Mouse (Mus musculus) lung, postnatal 4 days (tissue): ENCODE results near the gene Bbx.

Experiments used
- DNase-seq, 2 experiments: peaks; one replicate each; pipeline ENCODE4 v3.0.0; 2021

Bbx gene

DNA sequence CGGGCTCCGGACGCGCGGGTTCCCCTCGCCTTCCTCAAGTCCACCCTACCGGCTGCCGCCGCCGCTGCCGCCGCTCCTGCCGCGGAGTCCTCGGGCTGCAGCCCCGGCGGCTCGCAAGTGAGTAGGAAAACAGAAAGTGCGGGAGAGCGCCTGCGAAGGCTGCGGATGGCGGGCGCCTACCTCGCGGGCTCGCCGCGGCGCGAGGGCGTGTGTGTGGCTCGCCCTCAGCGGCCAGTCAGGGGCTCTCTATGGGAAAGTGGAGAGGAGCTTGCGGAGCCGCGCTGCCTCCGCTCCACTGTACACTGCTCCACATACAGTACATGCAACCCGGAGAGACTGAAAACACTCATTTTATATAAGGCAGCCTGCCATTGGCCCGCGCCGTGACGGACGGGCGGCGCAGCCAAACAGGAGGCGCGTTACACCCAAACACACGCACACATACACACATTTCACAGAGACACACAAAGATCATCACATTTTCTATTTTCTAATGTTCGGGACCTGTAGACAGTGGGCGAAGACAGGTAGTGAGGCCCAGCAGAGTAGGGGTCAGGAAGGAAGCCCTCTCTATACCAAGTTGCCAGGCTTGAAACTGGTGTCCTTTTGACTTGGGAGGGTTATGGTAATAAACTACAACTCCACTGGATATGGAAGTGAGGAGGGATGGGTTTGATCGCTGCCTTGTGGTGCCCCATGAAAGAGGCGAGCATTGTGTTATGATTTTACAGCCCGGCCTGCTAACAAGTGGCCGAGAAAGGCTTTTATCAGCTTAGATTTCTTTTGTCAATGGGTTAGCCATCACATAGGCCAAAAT is at the start of gene Bbx:
TSS of gene Bbx (minus strand) at position 329 of the 817 bp plus-strand sequence.
- DNase-seq, result peak; percentile 97 to 98

DNA sequence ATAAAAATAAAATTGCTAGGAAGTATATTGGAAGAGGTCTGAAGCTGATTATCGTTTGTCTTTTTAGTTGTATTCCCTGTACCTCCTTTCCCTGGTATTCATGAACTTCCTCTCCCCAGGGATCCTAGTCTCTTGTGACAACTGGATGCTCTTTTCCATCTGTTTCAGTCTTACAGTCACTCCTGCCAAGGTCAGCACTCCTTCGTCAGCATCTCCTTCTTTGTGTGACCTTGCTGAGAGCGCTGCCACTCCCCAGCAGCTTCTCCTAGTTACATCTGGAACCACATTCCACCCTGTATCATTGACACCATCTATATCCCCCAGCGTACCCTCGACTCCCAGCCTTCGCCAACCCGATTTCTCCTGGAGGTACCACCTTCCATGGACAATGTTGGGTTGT is 49.7 kb upstream of the Bbx start:
- no peak for DNase-seq

DNA sequence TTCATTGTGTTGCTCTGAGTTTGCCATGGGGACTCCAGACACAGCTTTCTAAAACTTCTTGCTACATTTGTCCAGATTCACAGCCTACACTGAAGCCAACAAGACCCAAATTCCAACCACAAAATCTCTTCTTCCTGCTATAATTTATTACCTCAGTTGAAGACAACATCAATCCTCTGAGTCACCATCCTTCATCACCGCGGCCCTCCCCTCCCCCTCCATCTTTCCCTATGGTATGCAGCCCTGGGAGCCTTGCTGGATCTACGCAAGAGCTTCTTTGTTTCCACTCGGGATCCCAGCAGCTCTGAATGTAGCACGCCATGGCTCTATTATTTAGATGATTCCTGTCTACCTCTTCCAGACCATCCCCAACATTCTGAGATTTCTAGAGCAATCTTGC is 49.2 kb upstream of the Bbx start:
- no peak for DNase-seq

DNA sequence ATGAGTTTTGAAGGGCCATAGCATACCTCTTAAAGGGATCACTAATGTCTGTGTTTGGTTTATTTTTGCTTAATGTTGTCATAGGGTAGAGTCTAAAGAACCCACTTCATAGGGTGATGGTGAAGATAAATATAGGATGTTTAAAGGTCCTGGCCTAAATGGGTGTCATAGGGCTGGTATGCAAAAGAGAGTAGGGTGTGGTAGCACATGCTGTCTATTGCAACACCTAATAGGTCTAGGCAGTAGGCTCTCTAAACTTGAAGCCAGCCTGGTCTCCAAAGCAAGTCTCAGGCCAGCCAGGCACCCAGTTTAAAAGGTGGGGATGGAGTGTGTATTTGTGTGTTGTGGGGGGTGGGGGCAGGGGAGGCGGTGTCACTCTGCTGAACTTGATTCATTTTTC is 46.5 kb upstream of the Bbx start:
- DNase-seq, result no peak

DNA sequence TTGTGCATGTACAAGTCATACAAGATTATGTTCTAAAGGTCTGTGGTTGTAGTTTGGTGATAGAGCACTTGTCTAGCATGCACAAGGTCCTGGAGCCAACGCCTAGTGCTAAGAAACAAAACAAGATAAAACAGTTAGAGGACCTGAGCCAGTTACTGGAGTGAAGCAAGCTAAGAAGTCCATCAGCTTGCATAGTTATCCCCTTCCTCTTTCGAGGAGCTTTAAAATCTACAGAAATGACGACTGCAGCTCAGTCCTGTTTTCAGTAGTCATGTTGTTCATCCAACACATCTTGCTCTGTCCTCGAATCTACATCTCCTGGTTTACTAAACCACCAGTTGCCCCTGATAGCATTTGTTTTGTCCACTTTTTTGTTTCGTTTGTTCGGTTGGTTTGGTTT is 45.4 kb upstream of the Bbx start:
- no peak for DNase-seq

DNA sequence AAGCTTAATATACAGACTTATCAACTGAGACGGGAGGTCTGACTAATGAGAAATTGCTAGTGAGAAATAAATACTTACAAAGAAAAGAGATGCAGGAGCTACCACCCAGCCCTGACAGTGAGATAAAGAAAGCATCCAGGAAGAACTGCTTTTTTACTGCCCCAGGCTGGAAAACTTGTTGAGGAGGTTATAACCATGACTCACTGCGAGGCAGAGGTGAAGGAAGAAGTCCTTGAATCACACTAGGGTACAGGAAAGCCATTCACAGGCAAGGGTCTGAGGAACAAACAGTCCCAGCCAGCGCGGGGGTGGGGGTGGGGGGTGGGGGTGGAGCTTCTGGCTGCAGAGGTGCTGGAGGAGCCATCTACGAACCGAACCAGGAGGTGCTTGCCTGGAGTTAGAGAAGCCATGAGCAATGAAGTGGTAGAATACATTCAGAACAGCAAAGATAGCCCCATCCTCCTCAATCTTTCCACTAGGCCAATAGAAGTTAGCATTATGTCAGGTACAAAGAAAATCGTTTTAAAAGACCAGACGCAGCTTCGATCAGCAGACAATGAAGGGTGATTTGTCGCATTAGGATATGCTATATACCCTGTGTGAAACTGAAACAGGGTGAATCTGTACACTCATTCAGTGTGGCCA is 30.2 kb upstream of the Bbx start:
- DNase-seq, result no peak

DNA sequence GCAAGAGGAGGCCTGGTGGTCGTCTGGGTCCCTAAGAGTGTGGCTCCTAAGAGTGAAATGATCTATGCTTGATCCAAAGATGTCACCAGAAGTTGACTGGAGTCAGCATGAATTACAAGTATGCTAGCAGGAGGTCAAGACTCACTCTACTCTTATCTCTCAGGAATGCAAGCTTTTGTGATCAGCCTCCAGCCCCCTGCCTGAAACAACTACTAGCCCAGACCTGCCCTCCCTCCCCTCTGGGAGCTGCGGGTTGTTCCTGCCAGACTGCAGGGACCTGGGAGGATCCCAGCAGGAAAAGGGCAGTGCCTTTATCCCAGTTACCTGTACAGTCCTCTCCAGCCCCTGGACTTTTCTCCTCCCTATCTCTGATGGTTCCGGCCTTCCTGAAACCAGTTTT is 27.0 kb upstream of the Bbx start:
- DNase-seq, result no peak

DNA sequence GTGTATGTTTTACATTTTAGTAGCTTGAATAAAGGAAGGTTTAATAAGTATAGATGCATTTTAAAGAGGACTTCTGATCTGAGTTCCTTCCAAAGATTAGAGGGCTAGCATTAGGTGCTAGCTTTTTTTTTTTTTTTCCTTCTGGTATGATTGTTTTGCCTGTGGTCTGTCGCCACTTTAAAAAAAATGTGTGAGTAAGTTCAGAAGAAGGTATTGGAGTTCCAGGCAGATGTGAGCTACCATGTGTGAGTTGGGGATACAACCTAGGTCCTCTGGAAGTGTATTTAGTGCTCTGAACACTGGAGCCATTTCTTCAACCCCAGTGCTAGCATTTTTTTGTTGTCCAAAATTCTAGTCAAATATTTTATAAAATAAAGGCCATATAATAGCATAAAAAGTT is 23.9 kb upstream of the Bbx start:
- no peak for DNase-seq

DNA sequence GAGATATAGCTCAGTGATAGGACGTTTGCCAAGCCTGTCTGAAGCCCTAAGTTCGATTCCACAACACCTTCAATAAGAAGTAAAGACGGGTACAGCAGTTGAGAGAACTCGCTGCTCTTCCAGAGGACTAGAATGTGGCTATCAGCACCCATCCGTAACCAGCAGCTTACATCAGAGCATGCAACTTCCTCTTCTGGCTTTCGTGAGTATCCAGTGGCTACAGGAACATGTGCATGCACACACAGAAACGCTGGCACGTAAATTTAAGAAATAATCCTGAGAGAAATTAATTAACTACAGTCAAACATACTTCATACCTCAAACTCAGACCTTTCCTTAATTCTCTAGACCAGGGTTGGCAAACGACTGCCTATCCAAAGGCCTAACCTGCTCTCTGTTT is 16.9 kb upstream of the Bbx start:
- DNase-seq, result no peak

DNA sequence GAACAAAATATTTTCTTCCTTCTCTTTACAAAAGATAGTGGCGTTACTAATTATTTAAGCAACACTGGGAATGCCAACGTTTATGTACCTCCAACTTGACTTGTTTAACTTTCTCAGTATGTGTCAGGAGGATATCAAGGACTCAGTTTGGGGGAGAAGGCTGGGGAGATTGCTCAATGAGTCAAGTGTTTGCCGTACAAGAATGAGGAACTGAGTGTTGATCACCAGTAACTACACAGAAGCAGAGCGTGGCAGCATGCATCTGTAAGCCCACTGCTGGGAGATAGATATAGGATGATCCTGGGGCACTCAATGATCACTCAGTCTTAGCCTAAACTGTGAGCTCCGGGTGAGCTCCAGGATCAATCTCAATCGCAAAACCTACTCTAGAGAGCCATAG is 12.8 kb upstream of the Bbx start:
- DNase-seq, result no peak

DNA sequence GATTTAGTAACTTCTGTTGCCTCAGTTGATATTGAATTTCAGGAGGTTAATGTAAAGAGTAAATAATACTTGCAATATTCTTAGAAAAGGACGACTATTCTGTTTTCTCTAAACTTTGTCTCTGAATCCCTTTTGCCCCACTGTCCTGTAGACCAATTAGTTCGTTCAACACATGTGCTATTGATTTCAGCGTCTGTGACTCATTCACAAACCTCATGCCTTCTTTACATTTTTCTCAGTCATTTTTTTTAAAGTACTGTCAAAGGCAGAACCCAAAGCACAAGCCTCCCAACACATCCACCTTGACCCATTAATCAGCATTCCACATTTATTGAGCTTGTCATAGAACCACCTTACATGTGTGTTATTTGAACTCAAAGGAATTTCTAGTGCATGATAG is 6.6 kb upstream of the Bbx start:
- DNase-seq, result no peak

DNA sequence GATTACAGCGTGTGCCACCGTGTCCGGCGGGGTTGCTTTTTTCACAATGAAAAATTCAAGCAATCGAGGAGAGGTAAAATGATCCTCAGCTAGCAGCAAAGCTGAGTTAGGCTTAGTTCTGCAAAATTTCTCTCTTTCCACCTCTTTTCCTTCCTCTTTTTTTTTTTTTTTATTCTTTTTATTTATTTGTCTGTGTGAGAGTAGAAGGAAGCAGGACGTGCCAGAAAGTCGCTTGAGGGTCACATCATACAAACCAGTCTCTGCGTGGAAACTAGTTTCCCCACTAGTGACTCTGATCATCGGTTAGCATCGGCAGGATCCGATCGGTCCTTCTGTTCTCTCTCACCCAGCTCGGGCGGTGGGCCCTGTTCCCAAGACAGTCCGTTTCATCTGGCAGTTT is 5.6 kb upstream of the Bbx start:
- DNase-seq, result no peak

DNA sequence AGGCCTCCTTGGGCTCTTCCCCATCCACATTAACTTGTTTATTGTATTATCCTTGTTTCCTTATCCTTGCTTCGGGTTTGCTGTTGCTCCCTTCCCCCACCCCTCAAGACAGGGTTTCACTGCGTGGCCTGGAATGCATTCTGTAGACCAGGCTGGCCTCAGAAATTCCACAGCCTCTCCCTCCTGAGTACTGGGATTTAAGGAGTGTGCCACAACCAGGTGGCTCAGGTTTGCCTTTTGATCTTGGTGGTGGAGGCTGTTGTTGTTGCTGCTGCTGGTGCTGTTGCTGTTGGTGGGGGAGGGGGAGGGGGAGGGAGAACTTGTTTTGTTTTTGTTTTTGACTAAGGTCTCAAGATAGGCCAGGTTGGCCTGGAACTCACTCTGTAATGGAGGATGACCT is 5.1 kb upstream of the Bbx start:
- DNase-seq, result no peak

DNA sequence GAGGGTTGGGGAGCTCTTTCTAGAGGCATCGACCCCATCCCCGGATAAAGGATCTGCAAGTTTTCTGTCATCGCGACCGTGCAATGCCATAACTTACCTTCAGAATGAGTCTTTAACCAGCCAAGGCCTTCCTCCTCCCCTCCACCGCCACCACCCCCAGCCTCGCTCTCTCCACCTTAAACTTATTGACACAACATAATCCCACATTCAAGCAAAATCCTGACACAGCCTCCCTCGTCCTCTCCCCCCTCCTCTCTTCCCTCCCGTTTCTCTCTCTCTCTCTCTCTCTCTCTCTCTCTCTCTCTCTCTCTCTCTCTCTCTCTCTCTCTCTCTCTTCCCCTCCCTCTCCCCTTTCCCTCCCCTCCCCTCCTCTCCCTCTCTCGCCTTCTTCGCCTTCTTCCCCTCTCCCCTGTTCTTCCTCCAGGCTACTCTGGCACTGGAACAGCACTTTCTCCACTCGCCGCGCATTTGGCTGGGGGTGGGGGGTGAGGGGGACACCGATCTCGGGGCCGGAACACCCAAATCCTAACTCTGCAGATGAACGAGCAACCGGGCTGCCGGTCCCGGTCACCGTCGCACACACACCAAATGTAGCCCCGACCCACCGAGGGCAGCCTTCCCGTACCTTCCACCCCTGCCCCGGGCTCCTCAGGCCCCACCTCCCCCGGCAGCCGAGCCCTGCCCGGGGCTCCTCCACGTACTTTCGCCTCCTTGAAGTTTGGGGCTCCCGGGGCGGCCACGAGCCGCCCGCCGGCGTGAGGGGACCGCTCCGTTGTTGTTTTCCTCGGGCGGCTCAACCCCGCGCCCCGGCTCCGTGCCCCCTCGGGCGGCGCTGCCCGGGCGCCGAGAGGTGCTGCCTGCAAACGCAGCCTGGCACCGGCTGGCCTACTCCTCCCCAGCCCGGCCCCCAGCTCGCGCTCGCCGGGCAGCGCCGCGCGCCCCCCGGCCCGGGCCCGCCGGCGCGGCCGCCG is 894 bp downstream of the Bbx start:
- DNase-seq, result peak; percentile 68 to 70

DNA sequence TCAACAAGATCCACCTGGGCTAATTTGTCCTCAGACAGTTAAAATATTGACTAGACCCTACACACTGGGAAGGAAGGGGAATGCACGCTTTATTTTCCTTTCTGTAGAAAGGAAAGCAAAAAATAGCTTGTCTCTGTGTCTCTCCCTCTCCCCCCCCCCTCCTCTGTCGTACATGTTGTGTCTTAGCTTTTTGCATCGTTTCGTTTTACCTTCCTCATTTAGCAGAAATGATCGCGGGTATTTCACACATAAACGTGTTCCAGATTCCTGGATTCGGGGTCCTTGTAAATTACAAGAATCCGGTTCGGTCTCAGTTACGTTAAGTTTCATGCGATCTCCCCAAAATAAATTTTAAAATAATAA is 1.7 kb downstream of the Bbx start:
- no peak for DNase-seq

DNA sequence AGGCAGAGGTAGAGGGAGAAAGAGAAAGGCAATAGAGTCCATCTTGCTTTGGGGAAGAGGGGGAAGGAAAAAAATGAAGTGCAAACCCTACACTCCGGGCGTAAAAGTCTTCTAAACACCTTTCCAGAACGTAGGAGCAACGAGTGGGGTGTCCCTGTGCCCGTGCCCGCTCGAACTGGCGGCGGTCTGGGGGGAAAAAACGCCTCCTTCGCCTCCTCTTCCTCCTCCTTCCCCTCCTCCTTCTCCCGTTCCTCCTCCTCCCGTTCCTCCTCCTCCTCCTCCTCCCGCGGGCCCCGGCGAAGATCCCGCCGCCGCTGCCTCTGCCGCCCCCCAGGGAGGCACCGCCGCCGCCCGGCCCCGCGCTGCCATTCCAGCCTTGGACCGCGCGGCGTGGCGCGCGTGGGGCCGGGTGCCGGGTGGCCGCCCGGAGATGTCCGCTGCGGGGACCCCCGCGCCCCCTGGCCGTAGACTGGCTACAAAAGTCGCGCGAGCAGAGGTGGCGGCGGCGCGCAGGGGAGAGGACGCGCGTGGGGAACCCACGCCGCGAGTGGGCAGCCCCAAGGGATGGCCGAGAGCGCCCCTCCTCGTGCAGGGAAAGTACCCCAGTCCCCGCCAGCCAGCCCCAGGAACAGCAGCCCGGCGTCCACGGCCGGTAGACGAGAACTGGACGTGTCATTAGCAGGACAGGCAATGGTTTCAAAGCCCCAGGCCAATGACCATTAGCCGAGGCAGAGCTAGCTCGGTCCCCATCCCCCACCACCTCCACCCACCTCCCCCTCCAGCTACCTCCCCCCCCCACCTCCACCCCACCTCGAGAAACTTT is 2.3 kb downstream of the Bbx start:
- peak; percentile 48 to 59 for DNase-seq

DNA sequence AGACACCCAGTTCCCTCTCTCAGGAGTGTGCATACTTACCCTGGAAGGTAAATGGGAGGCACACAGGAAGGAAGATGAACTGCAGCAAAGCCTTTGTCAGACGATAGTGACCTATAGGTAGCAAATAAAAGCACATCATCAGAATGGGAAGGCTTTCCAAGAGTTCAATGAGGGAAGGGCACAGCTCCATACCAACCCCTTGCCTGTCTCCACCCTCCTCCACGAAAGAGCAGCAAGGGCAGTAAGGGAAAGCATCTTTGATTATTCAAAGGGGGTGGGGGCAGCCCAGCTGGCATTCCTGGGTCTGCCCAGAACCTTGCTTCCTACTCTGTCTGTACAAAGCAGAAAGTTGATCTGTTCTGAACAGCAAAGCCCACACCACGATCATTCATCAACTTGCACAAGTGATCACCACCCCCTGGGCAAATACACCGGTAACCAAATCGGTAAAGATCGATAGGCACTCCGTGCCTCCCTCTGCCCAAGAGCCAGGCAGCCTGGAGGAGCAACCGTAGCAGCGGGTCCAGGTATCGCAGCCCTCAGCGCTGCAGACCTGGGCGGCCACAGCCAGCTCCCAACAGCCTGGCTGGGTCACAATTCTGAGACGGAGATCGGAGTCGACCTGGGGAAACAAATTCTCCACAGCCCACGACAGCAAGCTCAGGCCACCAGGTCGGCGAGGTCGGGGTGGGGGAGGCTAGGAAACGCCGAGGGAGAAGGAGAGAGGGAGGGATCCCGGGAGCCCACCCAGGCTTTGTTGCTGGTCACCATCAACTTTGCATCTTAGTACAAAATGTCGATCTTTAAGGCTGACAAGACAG is 3.1 kb downstream of the Bbx start:
- DNase-seq, result peak; percentile 13 to 25

DNA sequence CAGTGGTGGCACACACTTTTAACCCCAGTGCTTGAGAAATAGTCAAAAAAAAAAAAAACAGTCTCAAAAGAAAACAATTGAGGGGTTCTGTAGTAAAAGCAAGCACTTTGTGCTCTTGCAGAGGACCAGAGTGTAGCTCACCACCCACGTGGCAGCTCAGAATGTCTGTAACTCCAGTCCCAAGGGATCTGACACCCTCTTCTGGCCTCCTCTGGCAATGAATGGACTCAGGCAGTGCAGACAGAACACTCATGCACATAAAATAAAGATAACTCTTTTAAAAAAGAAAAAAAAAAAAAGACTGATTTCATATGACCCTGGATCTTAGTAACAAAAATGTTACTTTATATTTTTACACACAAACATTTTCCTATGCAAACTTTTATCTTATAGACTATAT is 12.1 kb downstream of the Bbx start:
- no peak for DNase-seq

DNA sequence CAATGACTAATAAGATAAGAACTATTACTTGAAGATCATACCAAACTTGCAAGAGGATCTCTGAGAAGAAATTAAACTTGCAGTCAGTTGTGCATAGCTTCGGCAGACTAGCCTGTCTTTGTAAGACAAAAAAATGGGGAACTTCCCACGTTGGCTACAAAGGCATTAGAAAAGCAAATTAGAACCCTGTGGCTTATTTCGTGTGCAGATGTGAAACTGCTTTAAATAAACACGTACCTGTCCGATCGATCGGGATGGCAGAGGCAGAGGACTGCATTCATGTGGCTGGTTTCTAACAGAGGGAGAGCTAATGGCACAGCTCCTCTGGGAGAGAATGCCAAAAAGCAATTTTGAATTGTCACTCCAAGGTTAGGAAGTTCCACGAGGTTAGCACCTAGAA is 16.8 kb downstream of the Bbx start:
- no peak for DNase-seq

DNA sequence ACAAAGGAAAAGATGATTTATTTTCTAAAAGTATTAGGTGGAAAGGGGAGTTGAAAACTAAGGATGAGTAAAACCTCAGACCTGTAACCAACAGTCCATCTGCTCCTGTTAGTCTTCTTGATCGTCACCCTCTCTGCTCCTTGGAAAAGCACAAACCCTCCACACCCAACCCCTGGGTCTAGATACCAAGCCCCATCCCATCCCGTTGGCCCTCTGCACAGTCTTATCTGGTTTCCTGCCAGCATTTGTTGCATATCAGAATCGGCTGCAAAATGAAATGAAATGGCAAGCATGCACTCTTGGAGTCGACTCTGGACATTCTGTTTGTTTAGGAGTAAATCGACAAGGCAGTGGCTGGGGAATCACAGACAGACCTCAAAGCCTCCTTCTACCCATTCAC is 29.3 kb downstream of the Bbx start:
- DNase-seq, result no peak

DNA sequence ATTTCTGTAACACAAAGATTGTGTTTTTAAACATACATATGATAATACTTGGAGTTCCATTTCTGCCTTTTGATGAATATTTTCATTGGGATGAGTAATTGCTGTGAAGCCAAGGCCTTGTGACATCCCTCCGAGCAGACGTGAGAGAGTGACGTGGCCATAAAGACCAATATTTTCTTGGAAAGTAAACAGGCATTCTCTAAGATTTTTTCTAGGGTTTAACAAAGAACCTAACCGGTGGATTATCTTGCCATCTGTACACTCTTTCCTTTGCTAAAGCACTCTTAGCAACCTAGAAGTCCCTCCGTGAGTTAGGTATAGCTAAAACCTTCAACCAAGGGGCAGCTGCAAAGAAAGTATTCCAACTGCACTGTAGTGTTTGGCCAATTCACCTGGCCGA is 32.4 kb downstream of the Bbx start:
- DNase-seq, result no peak

DNA sequence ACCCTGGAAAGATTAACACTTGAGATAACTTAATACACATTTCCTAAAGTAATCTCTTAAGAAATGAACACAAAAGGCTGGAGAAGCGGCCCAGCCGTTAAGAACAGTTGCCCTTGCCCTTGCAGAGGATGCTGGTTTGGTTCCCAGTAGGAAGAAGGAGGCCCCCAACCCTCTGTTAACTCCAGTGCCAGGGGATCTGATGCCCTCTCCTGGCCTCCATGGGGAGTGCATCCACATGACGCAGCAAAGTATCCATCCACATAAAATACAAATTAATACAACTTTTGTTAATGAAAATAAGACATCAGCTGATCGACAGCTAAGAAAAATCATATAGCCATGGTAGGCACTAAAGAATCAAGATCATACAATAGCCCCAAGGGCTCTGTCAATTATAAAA is 33.6 kb downstream of the Bbx start:
- DNase-seq, result no peak
